Mouse (Mus musculus) adipocyte (in vitro differentiated cells): ENCODE data around the gene Ceacam20.
"Not testable (repeated sequence)": the region's sequence is repeated elsewhere in the genome, so short reads cannot be mapped to it uniquely, and the experiment has no call there.

Experiments
- DNase-seq: peaks from one replicate; pipeline ENCODE4 v3.0.0-alpha.2; 2016; ENCODE audit warnings: low spot score

The Ceacam20 gene

GRCm38 (mm10) chr7:19948956-19949355 lies 16.3 kb upstream of the Ceacam20 start:
- DNase-seq: no peak

GRCm38 (mm10) chr7:19949996-19950395 lies 15.2 kb upstream of the Ceacam20 start:
- no peak for DNase-seq

- DNase-seq: no peak
These were observed 14.6 kb upstream of the Ceacam20 start, which contains the start of gene Igsf23 for GRCm38 (mm10) chr7:19950589-19950988. Igsf23 (minus strand) TSS chr7:19950756.

GRCm38 (mm10) chr7:19952320-19952986 lies 12.8 kb upstream of the Ceacam20 start:
- DNase-seq: peak; percentile 60

GRCm38 (mm10) chr7:19953054-19953453 lies 12.2 kb upstream of the Ceacam20 start:
- peak; percentile 38 for DNase-seq

GRCm38 (mm10) chr7:19955861-19956260 lies 9.4 kb upstream of the Ceacam20 start:
- no peak for DNase-seq

GRCm38 (mm10) chr7:19956341-19956781 lies 8.9 kb upstream of the Ceacam20 start:
- peak; percentile 95 for DNase-seq

- no peak for DNase-seq
These were observed 2.8 kb upstream of the Ceacam20 start for GRCm38 (mm10) chr7:19962423-19962822.

- DNase-seq: no peak
These were observed 3.9 kb downstream of the Ceacam20 start for GRCm38 (mm10) chr7:19969106-19969505.

GRCm38 (mm10) chr7:19969541-19970090 lies 4.4 kb downstream of the Ceacam20 start:
- DNase-seq: no peak

- DNase-seq: no peak
These were observed 5.0 kb downstream of the Ceacam20 start for GRCm38 (mm10) chr7:19970196-19970595.

GRCm38 (mm10) chr7:19971516-19971915 lies 6.3 kb downstream of the Ceacam20 start:
- DNase-seq: no peak

GRCm38 (mm10) chr7:19991165-19991564 lies 26.0 kb downstream of the Ceacam20 start, which contains the start of gene Nlrp9b:
Nlrp9b (plus strand) TSS chr7:19991465.
- not testable (repeated sequence) for DNase-seq

- not testable (repeated sequence) for DNase-seq
These were observed 31.5 kb downstream of the Ceacam20 start for GRCm38 (mm10) chr7:19996721-19997120.

GRCm38 (mm10) chr7:20009987-20010386 lies 44.8 kb downstream of the Ceacam20 start:
- no peak for DNase-seq
